Mouse (Mus musculus) macrophage (primary cell): ENCODE results near the gene Foxa3. TPM values are rescaled to one million over a fixed set of nuclear protein-coding genes. Genes with fewer than 3 reads are reported as not detected.

Experiments
- H3K27ac ChIP-seq: fragments of 350-480 bp; formaldehyde crosslinking; 2 replicates; pipeline ENCODE4 v1.9.0; 2021
- H3K36me3 ChIP-seq: fragments of 350-480 bp; formaldehyde crosslinking; 2 replicates; pipeline ENCODE4 v1.9.0; 2021; ENCODE audit errors: inconsistent target
- H3K4me3 ChIP-seq: fragments of 350-480 bp; formaldehyde crosslinking; 2 replicates; pipeline ENCODE4 v1.9.0; 2021; ENCODE audit errors: inconsistent target
- H3K79me2 ChIP-seq: fragments of 350-480 bp; formaldehyde crosslinking; 2 replicates; pipeline ENCODE4 v1.9.0; 2021; ENCODE audit errors: inconsistent target
- WGBS: methylation state at CpG from one replicate; pipeline ENCODE4 v1.1.7; 2026; ENCODE audit warnings: inconsistent platforms; ENCODE audit not compliant: missing documents; 5-methylcytosine and 5-hydroxymethylcytosine counted together
- polyA plus RNA-seq: library from polyadenylated mRNA; stranded (reverse); fragments of 250-400 nt; gene quantifications from 3 replicates; pipeline ENCODE4 v1.2.4, GENCODE M21; 2018; ENCODE audit warnings: inconsistent platforms

Foxa3 gene
- polyA plus RNA-seq, 1 experiment from 2014 or later = not detected

DNA sequence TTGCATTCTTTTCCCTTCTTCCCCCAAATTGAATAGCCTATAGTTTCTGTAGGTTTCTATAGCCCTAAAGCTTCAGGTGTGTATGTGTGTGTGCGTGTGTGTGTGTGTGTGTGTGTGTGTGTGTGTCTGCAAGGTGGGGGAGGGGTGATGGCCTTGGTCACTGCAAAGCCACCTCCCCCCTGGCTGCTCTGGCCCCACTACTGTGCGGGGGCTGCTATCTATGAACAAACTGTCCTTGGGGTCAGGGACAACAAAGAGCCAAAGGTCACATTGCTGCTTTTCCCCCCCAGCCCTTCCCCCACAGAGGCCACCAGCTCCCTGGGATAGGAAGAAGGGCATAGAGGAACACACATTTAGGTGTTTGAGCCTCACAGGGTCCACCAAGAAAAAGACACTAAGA, 10.5 kb downstream of the Foxa3 start:
- H3K27ac ChIP-seq = no peak overlapping the region
- H3K79me2 ChIP-seq = no peaks in the 10 kb centered on the region
- H3K4me3 ChIP-seq = no peak overlapping the region
- H3K36me3 ChIP-seq = no peaks in the 10 kb centered on the region
- WGBS = 75% methylated on average over 2 of the region's 2 CpGs

DNA sequence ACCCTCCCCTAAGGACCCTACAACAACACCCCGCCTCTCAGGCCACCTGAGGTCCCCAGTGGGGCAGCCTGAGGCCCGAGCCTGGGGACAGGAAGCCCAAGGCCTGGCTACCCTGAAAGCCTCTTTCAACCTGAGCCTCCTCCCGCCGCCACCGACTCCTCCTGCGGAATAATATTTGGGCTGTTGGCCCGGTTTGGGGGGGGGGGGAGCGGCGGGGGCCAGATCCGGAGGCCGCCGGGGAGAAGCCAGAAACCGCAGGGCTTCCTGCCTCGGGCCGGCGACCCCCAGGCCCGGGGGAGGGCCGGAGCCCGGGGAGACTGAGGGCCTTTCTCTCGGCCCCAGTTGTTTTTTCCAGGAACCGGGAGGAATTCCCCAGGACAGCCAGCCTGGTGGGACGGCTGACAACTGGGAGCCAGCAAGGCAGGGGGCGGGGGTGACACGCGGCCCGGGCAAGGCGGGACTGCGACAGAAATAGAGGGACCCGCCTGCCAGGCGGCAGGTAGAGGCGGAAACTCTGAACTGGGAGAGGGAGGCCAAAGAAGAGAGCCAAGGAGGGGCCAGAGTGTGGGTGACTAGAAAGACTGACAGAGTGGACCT, 11.2 kb downstream of the Foxa3 start:
- H3K27ac ChIP-seq = no peak overlapping the region
- no peaks in the 10 kb centered on the region for H3K36me3 ChIP-seq
- H3K4me3 ChIP-seq = no peak overlapping the region
- H3K79me2 ChIP-seq = no peaks in the 10 kb centered on the region
- 8% methylated on average over 30 of the region's 31 CpGs for WGBS

- Histone ChIP-seq H3K4me3 (no peak overlapping the region), H3K27ac (no peak overlapping the region)
- WGBS = 85% methylated on average over 7 of the region's 7 CpGs
Measured at GRCm38 (mm10) chr7:19010581-19010980, 12.8 kb downstream of the Foxa3 start.

GRCm38 (mm10) chr7:19007026-19007977, 16.0 kb downstream of the Foxa3 start:
- no peak overlapping the region for H3K4me3 ChIP-seq
- H3K27ac ChIP-seq = no peak overlapping the region
- WGBS = 84% methylated on average over 13 of the region's 13 CpGs

More at GRCm38 (mm10) chr7:19010581-19010980, 12.8 kb downstream of the Foxa3 start:
- Histone ChIP-seq H3K36me3 (no peaks in the 10 kb centered on the region), H3K79me2 (peaks cover 7% of the 10 kb centered on the region; the same call in 1 of the 2 replicates)

DNA sequence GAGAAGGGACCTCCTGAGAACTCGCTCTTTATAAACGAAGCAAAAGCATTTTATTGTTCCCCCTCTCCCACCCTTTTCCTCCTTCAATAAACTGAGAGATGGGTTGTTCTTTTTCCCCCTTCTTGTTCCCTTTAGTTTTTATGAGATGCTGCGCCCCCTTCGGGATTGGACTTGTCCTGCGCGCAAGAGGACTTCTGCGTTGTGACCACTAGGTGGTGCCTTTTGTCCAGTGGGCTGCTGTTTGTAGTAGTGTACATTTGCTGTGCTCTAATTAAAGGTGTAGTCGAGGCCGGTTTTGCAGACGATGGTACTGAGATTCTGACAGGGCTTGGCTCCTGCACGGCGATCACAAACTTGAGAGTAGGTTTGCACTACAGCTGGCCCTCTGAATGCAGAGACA, 16.9 kb downstream of the Foxa3 start:
- H3K4me3 ChIP-seq = no peak overlapping the region
- WGBS = 6% methylated on average over 12 of the region's 12 CpGs
- no peak overlapping the region for H3K27ac ChIP-seq

More at GRCm38 (mm10) chr7:19007026-19007977, 16.0 kb downstream of the Foxa3 start:
- peaks cover 16% of the 10 kb centered on the region for H3K79me2 ChIP-seq
- H3K36me3 ChIP-seq = no peaks in the 10 kb centered on the region

GRCm38 (mm10) chr7:19005417-19006121, 17.8 kb downstream of the Foxa3 start:
- 91% methylated on average over 34 of the region's 34 CpGs for WGBS
- Histone ChIP-seq H3K27ac (no peak overlapping the region), H3K79me2 (peaks cover 29% of the 10 kb centered on the region), H3K4me3 (no peak overlapping the region), H3K36me3 (no peaks in the 10 kb centered on the region)

More for the DNA sequence above, 16.9 kb downstream of the Foxa3 start:
- Histone ChIP-seq H3K79me2 (peaks cover 20% of the 10 kb centered on the region), H3K36me3 (no peaks in the 10 kb centered on the region)

DNA sequence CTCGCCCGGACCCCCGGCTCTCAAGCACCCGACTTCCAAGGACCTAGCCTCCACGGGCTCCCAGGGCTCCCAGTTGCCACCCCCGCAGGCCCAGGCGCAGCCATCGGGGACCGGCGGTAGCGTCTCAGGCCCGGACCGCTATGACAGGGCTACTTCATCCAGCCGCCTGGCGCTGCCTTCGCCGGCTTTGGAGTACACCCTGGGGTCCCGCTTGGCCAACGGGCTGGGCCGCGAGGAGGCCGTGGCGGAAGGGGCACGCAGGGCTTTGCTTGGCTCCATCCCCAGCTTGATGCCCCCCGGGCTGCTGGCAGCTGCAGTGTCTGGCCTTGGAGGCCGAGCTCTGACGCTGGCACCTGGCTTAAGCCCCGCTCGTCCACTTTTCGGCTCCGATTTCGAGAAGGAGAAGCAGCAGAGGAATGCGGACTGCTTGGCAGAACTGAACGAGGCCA, 18.7 kb downstream of the Foxa3 start:
- WGBS = 21% methylated on average over 34 of the region's 34 CpGs
- Histone ChIP-seq H3K27ac (no peak overlapping the region), H3K4me3 (no peak overlapping the region), H3K79me2 (peaks cover 38% of the 10 kb centered on the region), H3K36me3 (no peaks in the 10 kb centered on the region)

GRCm38 (mm10) chr7:19003902-19004630, 19.3 kb downstream of the Foxa3 start, which contains the start of gene Irf2bp1:
Irf2bp1 (plus strand) TSS chr7:19004044.
- Histone ChIP-seq H3K36me3 (no peaks in the 10 kb centered on the region), H3K79me2 (peaks cover 44% of the 10 kb centered on the region), H3K27ac (peak within 1 kb of the TSS; percentile 68), H3K4me3 (peak within 1 kb of the TSS; percentile 42)
- WGBS = under 1% methylated on average over 60 of the region's 90 CpGs

GRCm38 (mm10) chr7:19002848-19003498, 20.4 kb downstream of the Foxa3 start:
- Histone ChIP-seq H3K79me2 (peaks cover 49% of the 10 kb centered on the region), H3K27ac (peak overlapping the region; percentile 68), H3K36me3 (no peaks in the 10 kb centered on the region), H3K4me3 (peak overlapping the region; percentile 42)
- 2% methylated on average over 15 of the region's 17 CpGs for WGBS

DNA sequence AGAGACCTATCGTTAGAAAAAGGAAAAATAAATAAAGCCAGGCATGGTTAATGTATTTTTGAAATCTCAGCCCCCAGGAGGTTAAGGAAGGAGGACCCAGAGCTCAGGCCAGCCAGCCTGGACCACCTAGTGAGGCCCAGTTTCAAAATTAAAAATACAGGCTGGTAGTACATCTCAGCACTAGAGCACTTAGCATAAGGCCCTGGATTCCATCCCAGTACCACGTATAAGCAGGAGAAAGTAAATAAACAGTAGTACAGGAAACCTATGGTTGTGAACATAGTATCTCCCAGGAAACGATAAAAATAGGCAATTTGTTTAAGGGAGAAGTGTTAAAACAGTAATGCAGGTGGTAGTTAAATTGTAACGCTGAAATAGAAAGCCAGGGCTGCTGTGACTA, 21.2 kb downstream of the Foxa3 start:
- 26% methylated on average over 4 of the region's 4 CpGs for WGBS
- Histone ChIP-seq H3K4me3 (peak overlapping the region; percentile 42), H3K36me3 (peaks cover 4% of the 10 kb centered on the region; the same call in 1 of the 2 replicates), H3K27ac (peak overlapping the region; percentile 68), H3K79me2 (peaks cover 49% of the 10 kb centered on the region)

- Histone ChIP-seq H3K4me3 (peak overlapping the region; percentile 70), H3K79me2 (peaks cover 49% of the 10 kb centered on the region), H3K36me3 (peaks cover 5% of the 10 kb centered on the region), H3K27ac (peak overlapping the region; percentile 68)
- WGBS = 67% methylated on average over 3 of the region's 3 CpGs
Measured at GRCm38 (mm10) chr7:19001807-19002085, 21.6 kb downstream of the Foxa3 start.

- peaks cover 49% of the 10 kb centered on the region for H3K79me2 ChIP-seq
- 4% methylated on average over 18 of the region's 18 CpGs for WGBS
Measured at GRCm38 (mm10) chr7:19001066-19001806, 22.1 kb downstream of the Foxa3 start.

DNA sequence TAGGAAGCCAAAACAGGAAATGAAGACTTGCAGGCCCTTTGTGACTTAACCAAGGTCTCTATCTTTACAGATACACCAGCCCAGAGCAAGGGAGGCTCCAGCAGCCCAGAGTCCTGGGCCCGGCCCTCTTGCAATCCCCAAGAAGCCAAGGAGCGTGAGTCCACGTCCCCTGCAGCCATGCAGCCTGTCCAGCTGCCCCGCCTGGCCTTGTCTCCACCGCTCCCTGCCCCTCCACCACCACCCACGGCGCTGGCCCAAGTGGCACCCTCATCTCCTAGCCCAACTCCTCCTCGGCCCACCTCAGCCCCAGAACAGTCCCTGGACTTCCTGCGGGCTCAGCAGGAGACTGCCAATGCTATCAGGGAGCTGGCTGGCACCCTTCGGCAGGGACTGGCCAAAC, 22.9 kb downstream of the Foxa3 start:
- H3K36me3 ChIP-seq = peaks cover 19% of the 10 kb centered on the region
- H3K79me2 ChIP-seq = peaks cover 40% of the 10 kb centered on the region
- peak overlapping the region; percentile 68 for H3K27ac ChIP-seq
- peak overlapping the region; percentile 70 for H3K4me3 ChIP-seq
- 40% methylated on average over 10 of the region's 10 CpGs for WGBS

More at GRCm38 (mm10) chr7:19001066-19001806, 22.1 kb downstream of the Foxa3 start:
- H3K36me3 ChIP-seq = peaks cover 10% of the 10 kb centered on the region
- peak overlapping the region; percentile 70 for H3K4me3 ChIP-seq
- H3K27ac ChIP-seq = peak overlapping the region; percentile 68
